Comparison of ENCODE assay signal across 33 mouse cellular contexts in genomic region chr17:24349176-24349575, GRCm38 (mm10). TPM values are rescaled to one million over a fixed set of nuclear protein-coding genes. Genes with fewer than 3 reads are reported as not detected.
A peak's percentile ranks its signal among the peaks of the same experiment; 100 is the strongest.
DNase-seq lines count a peak whose midpoint lies in the region; ATAC-seq and TF ChIP-seq lines count a peak whose summit lies in the region.
"Had no signal": no experiment of that assay in that cellular context is flagged by ENCODE, and none has a peak within 500 bp of the region (broad histone marks: within the 10 kb centered on the region; RNA-seq: fewer than 3 reads in every experiment).

No protein-coding gene starts in this region.

- DNase-seq in limb, embryonic 14.5 days (ENCODE audit: low spot score): peak; percentile 18
- no peak for DNase-seq in limb, embryonic 10.5 days (ENCODE audit: low spot score)
- DNase-seq in CD4-positive helper T cell, adult 2 months (ENCODE audit: low read depth, low spot score): peak; percentile 20
- peak; percentile 36 for DNase-seq in adipocyte (ENCODE audit: low spot score)
- DNase-seq in yolk sac, embryonic 10.5 days (ENCODE audit: low spot score): no peak
- DNase-seq in frontal cortex, postnatal 25 days (ENCODE audit: low spot score in 2 of 2): no peak
- DNase-seq in frontal cortex, postnatal 10 days (ENCODE audit: low spot score in 2 of 2): no peak
- DNase-seq: adrenal gland, adult 2 months; adrenal gland, postnatal 36 days; cerebellum, adult 2 months; cerebellum, postnatal 36 days; heart, adult 2 months; heart, postnatal 4 days; kidney, adult 9 months; kidney, postnatal 14 days; lung, embryonic 14.5 days; lung, postnatal 14 days; right cerebral cortex, postnatal 4 days; thymus, adult 18-20 months; thymus, postnatal 36 days had no signal

- no peak overlapping the region for H3K4me3 ChIP-seq in limb, embryonic 14.5 days (replicated peaks; ENCODE audit: low read length)
- H3K4me3 ChIP-seq in limb, embryonic 10.5 days: no peak overlapping the region
- H3K4me3 ChIP-seq: embryonic facial prominence, embryonic 15.5 days; forebrain, embryonic 12.5 days; heart, adult 2 months; heart, embryonic 12.5 days; hindbrain, embryonic 13.5 days; limb, embryonic 15.5 days; liver, embryonic 15.5 days; midbrain, embryonic 10.5 days; midbrain, embryonic 15.5 days had no signal

- H3K27ac ChIP-seq in limb, embryonic 14.5 days (replicated peaks; ENCODE audit: low read depth, low read length): no peak overlapping the region
- no peak overlapping the region for H3K27ac ChIP-seq in limb, embryonic 10.5 days
- H3K27ac ChIP-seq: embryonic facial prominence, embryonic 15.5 days; forebrain, embryonic 12.5 days; heart, adult 2 months; hindbrain, embryonic 13.5 days; limb, embryonic 15.5 days; liver, embryonic 15.5 days; midbrain, embryonic 10.5 days; midbrain, embryonic 15.5 days; stomach, postnatal 0 days had no signal

- 66% methylated on average over 2 of the region's 2 CpGs for WGBS in limb, embryonic 14.5 days
- WGBS in limb, embryonic 10.5 days: 83% methylated on average over 2 of the region's 2 CpGs

- H3K4me1 ChIP-seq in limb, embryonic 14.5 days (ENCODE audit: control insufficient read depth, insufficient read depth, low read length): 0 out of 2 replicates have a peak, but pooled peaks cover 7% of the 10 kb centered on the region
- H3K4me1 ChIP-seq in limb, embryonic 10.5 days: peaks cover 25% of the 10 kb centered on the region

- H3K9ac ChIP-seq in limb, embryonic 14.5 days (ENCODE audit: low read depth, low read length, severe bottlenecking): no peak overlapping the region
- H3K9ac ChIP-seq: embryonic facial prominence, embryonic 15.5 days; forebrain, embryonic 12.5 days; heart, embryonic 12.5 days; hindbrain, embryonic 13.5 days; limb, embryonic 15.5 days; liver, embryonic 15.5 days; lung, embryonic 14.5 days; midbrain, embryonic 15.5 days had no signal

- no peak overlapping the region for H3K4me2 ChIP-seq in limb, embryonic 14.5 days (replicated peaks; ENCODE audit: low read depth, low read length, severe bottlenecking)
- H3K4me2 ChIP-seq: embryonic facial prominence, embryonic 15.5 days; forebrain, embryonic 12.5 days; heart, embryonic 12.5 days; hindbrain, embryonic 13.5 days; limb, embryonic 15.5 days; liver, embryonic 15.5 days; lung, embryonic 14.5 days; midbrain, embryonic 15.5 days had no signal

- H3K9me3 ChIP-seq in limb, embryonic 14.5 days (ENCODE audit: control insufficient read depth, low read length): no peaks in the 10 kb centered on the region
- no peaks in the 10 kb centered on the region for H3K9me3 ChIP-seq in limb, embryonic 10.5 days (replicated peaks)
- H3K9me3 ChIP-seq: embryonic facial prominence, embryonic 15.5 days; forebrain, embryonic 12.5 days; G1E; heart, embryonic 12.5 days; hindbrain, embryonic 13.5 days; limb, embryonic 15.5 days; liver, embryonic 15.5 days; midbrain, embryonic 10.5 days; midbrain, embryonic 15.5 days had no signal

- no peak for ATAC-seq in limb, embryonic 14.5 days (ENCODE audit: low FRiP score, low read depth)
- ATAC-seq: intestine, postnatal 0 days; midbrain, embryonic 15.5 days had no signal

- no peaks in the 10 kb centered on the region for H3K36me3 ChIP-seq in limb, embryonic 14.5 days (ENCODE audit: control insufficient read depth, insufficient read depth, low read length)
- no peaks in the 10 kb centered on the region for H3K36me3 ChIP-seq in limb, embryonic 10.5 days
- H3K36me3 ChIP-seq: embryonic facial prominence, embryonic 15.5 days; forebrain, embryonic 12.5 days; heart, embryonic 12.5 days; hindbrain, embryonic 13.5 days; limb, embryonic 15.5 days; liver, embryonic 15.5 days; midbrain, embryonic 10.5 days; midbrain, embryonic 15.5 days had no signal

- peaks cover 15% of the 10 kb centered on the region for H3K27me3 ChIP-seq in limb, embryonic 14.5 days (ENCODE audit: control insufficient read depth, insufficient read depth, low read length)
- peaks cover 56% of the 10 kb centered on the region for H3K27me3 ChIP-seq in limb, embryonic 10.5 days (ENCODE audit: low read depth, poor library complexity, severe bottlenecking)

- no peak for TF ChIP-seq POLR2A in limb, embryonic 14.5 days (IDR thresholded peaks at IDR 0.05; ENCODE audit: borderline replicate concordance, extremely low read depth, insufficient read depth, insufficient read length)

RNA-seq across cellular contexts. Expression of gene Abca17, which starts 1.7 kb away (rescaled TPM):
- polyA plus RNA-seq in limb, embryonic 14.5 days (2012; rRNA removed): 0.05 and 0.12 TPM in 2 replicates
- 0.14 TPM in 1 of 2 replicates, not detected in the other for polyA plus RNA-seq in limb, embryonic 14.5 days (2014; fragmentation: Nextera tagmentation; extraction: Ambion mirVana)
- polyA plus RNA-seq in limb, embryonic 10.5 days (2016; fragmentation: Nextera tagmentation; extraction: Ambion mirVana): not detected in 2 replicates
- polyA plus RNA-seq: adrenal gland, adult 2 months; C2C12; embryonic facial prominence, embryonic 15.5 days; forebrain, embryonic 12.5 days; G1E; heart, adult 2 months; heart, embryonic 12.5 days; heart, postnatal 0 days; intestine, postnatal 0 days; limb, embryonic 15.5 days; liver, embryonic 15.5 days; lung, embryonic 14.5 days; stomach, postnatal 0 days had no signal

RNA-seq across cellular contexts. Expression of gene Abca3, which starts 2.6 kb away (rescaled TPM):
- 12.4 and 15.5 TPM in 2 replicates for polyA plus RNA-seq in limb, embryonic 14.5 days (2012; rRNA removed)
- 9.0 and 10.6 TPM in 2 replicates for polyA plus RNA-seq in limb, embryonic 14.5 days (2014; fragmentation: Nextera tagmentation; extraction: Ambion mirVana)
- polyA plus RNA-seq in limb, embryonic 10.5 days (2016; fragmentation: Nextera tagmentation; extraction: Ambion mirVana): 2.8 and 3.6 TPM in 2 replicates

Comparison
In these comparisons a context has a peak if more than half of its experiments do, and no peak if none do; other contexts are left out.
1. DNase-seq: peak in limb, embryonic 14.5 days (single experiment), CD4-positive helper T cell, adult 2 months (single experiment) and adipocyte (single experiment); none in limb, embryonic 10.5 days (single experiment), yolk sac, embryonic 10.5 days (single experiment), frontal cortex, postnatal 25 days (0 of 2) and frontal cortex, postnatal 10 days (0 of 2).